10 mouse cellular contexts compared by ENCODE assay signal in the genomic region with DNA sequence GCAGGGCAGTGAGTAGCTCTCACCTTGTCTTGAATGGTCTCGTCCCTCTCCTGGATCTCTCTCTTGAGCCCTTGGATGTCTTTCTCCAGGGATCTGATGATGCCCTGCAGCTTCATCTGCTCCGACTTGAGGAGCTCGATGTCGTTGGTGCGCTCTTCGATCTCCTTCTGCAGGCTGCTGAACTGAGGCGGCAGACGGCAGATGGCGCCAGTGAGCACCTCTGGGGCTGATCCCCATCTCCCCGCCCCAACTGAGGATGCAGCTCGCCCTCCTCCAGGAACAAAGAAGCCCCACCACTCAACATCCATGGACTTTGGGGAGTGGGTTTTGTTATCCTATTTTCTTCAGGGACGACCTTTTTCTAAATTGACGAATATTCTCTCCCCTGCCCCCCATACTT. TPM values are rescaled to one million over a fixed set of nuclear protein-coding genes. Genes with fewer than 3 reads are reported as not detected.
A peak's percentile ranks its signal among the peaks of the same experiment; 100 is the strongest.
DNase-seq lines count a peak whose midpoint lies in the region; ATAC-seq and TF ChIP-seq lines count a peak whose summit lies in the region.
"Had no signal": no experiment of that assay in that cellular context is flagged by ENCODE, and none has a peak within 500 bp of the region (broad histone marks: within the 10 kb centered on the region; RNA-seq: fewer than 3 reads in every experiment).

No protein-coding gene starts in this region.

- no peaks in the 10 kb centered on the region for H3K36me3 ChIP-seq in midbrain, embryonic 14.5 days (ENCODE audit: control insufficient read depth, insufficient read depth, low read length)
- no peaks in the 10 kb centered on the region for H3K36me3 ChIP-seq in midbrain, embryonic 16.5 days (ENCODE audit: control insufficient read depth, insufficient read depth, low read length)
- H3K36me3 ChIP-seq: limb, embryonic 15.5 days had no signal

- no peaks in the 10 kb centered on the region for H3K4me1 ChIP-seq in midbrain, embryonic 14.5 days (ENCODE audit: control insufficient read depth, insufficient read depth, low read length)
- H3K4me1 ChIP-seq in midbrain, embryonic 16.5 days (ENCODE audit: control insufficient read depth, insufficient read depth, low read length): no peaks in the 10 kb centered on the region
- H3K4me1 ChIP-seq: limb, embryonic 15.5 days had no signal

- H3K27ac ChIP-seq in gastrocnemius, adult 2 months: no peak overlapping the region
- no peak overlapping the region for H3K27ac ChIP-seq in midbrain, embryonic 14.5 days (replicated peaks; ENCODE audit: low read depth, low read length)
- no peak overlapping the region for H3K27ac ChIP-seq in midbrain, embryonic 16.5 days (ENCODE audit: low read length)
- H3K27ac ChIP-seq: limb, embryonic 15.5 days had no signal

- H3K9ac ChIP-seq in midbrain, embryonic 14.5 days (replicated peaks; ENCODE audit: low read length): no peak overlapping the region
- no peak overlapping the region for H3K9ac ChIP-seq in midbrain, embryonic 16.5 days (ENCODE audit: low read depth, low read length)
- H3K9ac ChIP-seq: limb, embryonic 15.5 days had no signal

- peak; percentile 53 for TF ChIP-seq CTCF in gastrocnemius, adult 2 months (IDR thresholded peaks at IDR 0.05)

- no peak overlapping the region for H3K4me2 ChIP-seq in midbrain, embryonic 14.5 days (ENCODE audit: low read length)
- H3K4me2 ChIP-seq in midbrain, embryonic 16.5 days (ENCODE audit: low read length): no peak overlapping the region
- H3K4me2 ChIP-seq: limb, embryonic 15.5 days had no signal

- no peak for ATAC-seq in midbrain, embryonic 14.5 days (ENCODE audit: low FRiP score, low TSS enrichment)
- ATAC-seq in midbrain, embryonic 16.5 days: no peak

- intact Hi-C loops in gastrocnemius, adult 2 months (cut with DNase I): no loop called here

- no peaks in the 10 kb centered on the region for H3K9me3 ChIP-seq in midbrain, embryonic 14.5 days (ENCODE audit: control insufficient read depth, low read length)
- no peaks in the 10 kb centered on the region for H3K9me3 ChIP-seq in midbrain, embryonic 16.5 days (replicated peaks; ENCODE audit: control insufficient read depth, low read length, poor library complexity, severe bottlenecking)
- H3K9me3 ChIP-seq: limb, embryonic 15.5 days had no signal

- H3K27me3 ChIP-seq in midbrain, embryonic 14.5 days (ENCODE audit: control insufficient read depth, insufficient read depth, low read length): peaks cover 6% of the 10 kb centered on the region; the same call in 1 of the 2 replicates
- H3K27me3 ChIP-seq in midbrain, embryonic 16.5 days (ENCODE audit: control insufficient read depth, insufficient read depth, low read depth, low read length): no peaks in the 10 kb centered on the region

- H3K4me3 ChIP-seq in gastrocnemius, adult 2 months: no peak overlapping the region
- H3K4me3 ChIP-seq in midbrain, embryonic 14.5 days (replicated peaks; ENCODE audit: low read depth, low read length): no peak overlapping the region
- no peak overlapping the region for H3K4me3 ChIP-seq in midbrain, embryonic 16.5 days (ENCODE audit: low read depth, low read length)
- H3K4me3 ChIP-seq: limb, embryonic 15.5 days had no signal

- peak; percentile 32 for DNase-seq in gastrocnemius, adult 2 months
- no peak for DNase-seq in gastrocnemius, adult 8-10 months (ENCODE audit: low spot score in 2 of 2)
- peak; percentile 43 for DNase-seq in midbrain, embryonic 14.5 days
- DNase-seq in adrenal gland, postnatal 14 days: peak; percentile 53
- peak; percentile 58 to 66 for DNase-seq in layer of hippocampus, postnatal 10 days (ENCODE audit: low spot score in 2 of 2)
- DNase-seq in thymus, postnatal 0 days (ENCODE audit: low spot score): peak; percentile 8
- DNase-seq in c-Kit-positive CD71-positive TER-119-positive erythroid progenitor cells, embryonic 14.5 days (ENCODE audit: low spot score): no peak

- 54% methylated on average over 13 of the region's 13 CpGs for WGBS in midbrain, embryonic 14.5 days
- WGBS in midbrain, embryonic 16.5 days: 49% methylated on average over 13 of the region's 13 CpGs

RNA-seq across cellular contexts. Expression of a gene that starts 35.5 kb away (rescaled TPM):
- total RNA-seq in gastrocnemius, adult 2 months (2021): not detected
- not detected for total RNA-seq in gastrocnemius, adult 8-10 months (2022)
- polyA plus RNA-seq in midbrain, embryonic 14.5 days (2014; fragmentation: Nextera tagmentation; extraction: Ambion mirVana): not detected in 2 replicates
- not detected in 2 replicates for polyA plus RNA-seq in midbrain, embryonic 16.5 days (2015; fragmentation: Nextera tagmentation; extraction: Ambion mirVana)
- total RNA-seq in adrenal gland, postnatal 14 days (2021): 0.45 and 1.4 TPM in 2 replicates
- 1 to 10 TPM in 1 of 2 experiments, under 1 TPM in 1; 0.58 to 1.2 TPM for total RNA-seq in layer of hippocampus, postnatal 10 days (2021)
- polyA plus RNA-seq in thymus, postnatal 0 days (2015; fragmentation: Nextera tagmentation; extraction: Ambion mirVana): 0.60 and 1.1 TPM in 2 replicates
- total RNA-seq: heart, adult 18-20 months had no signal

RNA-seq across cellular contexts. Expression of a gene that starts 41.3 kb away (rescaled TPM):
- not detected for total RNA-seq in gastrocnemius, adult 2 months (2021)
- not detected for total RNA-seq in gastrocnemius, adult 8-10 months (2022)
- 1.3 and 1.8 TPM in 2 replicates for polyA plus RNA-seq in midbrain, embryonic 14.5 days (2014; fragmentation: Nextera tagmentation; extraction: Ambion mirVana)
- polyA plus RNA-seq in midbrain, embryonic 16.5 days (2015; fragmentation: Nextera tagmentation; extraction: Ambion mirVana): 2.0 and 2.5 TPM in 2 replicates
- total RNA-seq in adrenal gland, postnatal 14 days (2021): not detected in 2 replicates
- 1 to 10 TPM in 1 of 2 experiments, under 1 TPM in 1; 0.80 to 1.0 TPM for total RNA-seq in layer of hippocampus, postnatal 10 days (2021)
- 0.14 and 0.15 TPM in 2 replicates for polyA plus RNA-seq in thymus, postnatal 0 days (2015; fragmentation: Nextera tagmentation; extraction: Ambion mirVana)

RNA-seq across cellular contexts. Expression of a gene that starts 41.3 kb away (rescaled TPM):
- 10 to 100 TPM; 24.9 to 26.7 TPM for total RNA-seq in gastrocnemius, adult 2 months (2021)
- total RNA-seq in gastrocnemius, adult 8-10 months (2022): 10 to 100 TPM; 22.3 to 30.7 (median 25.1) TPM
- 106 and 117 TPM in 2 replicates for polyA plus RNA-seq in midbrain, embryonic 14.5 days (2014; fragmentation: Nextera tagmentation; extraction: Ambion mirVana)
- polyA plus RNA-seq in midbrain, embryonic 16.5 days (2015; fragmentation: Nextera tagmentation; extraction: Ambion mirVana): 84.8 and 98.6 TPM in 2 replicates
- 67.7 and 86.3 TPM in 2 replicates for total RNA-seq in adrenal gland, postnatal 14 days (2021)
- total RNA-seq in layer of hippocampus, postnatal 10 days (2021): 10 to 100 TPM; 61.3 to 62.9 TPM
- 209 and 229 TPM in 2 replicates for polyA plus RNA-seq in thymus, postnatal 0 days (2015; fragmentation: Nextera tagmentation; extraction: Ambion mirVana)

RNA-seq across cellular contexts. Expression of a gene that starts 52.5 kb away (rescaled TPM):
- total RNA-seq in gastrocnemius, adult 2 months (2021): not detected
- total RNA-seq in gastrocnemius, adult 8-10 months (2022): not detected
- not detected in 2 replicates for polyA plus RNA-seq in midbrain, embryonic 14.5 days (2014; fragmentation: Nextera tagmentation; extraction: Ambion mirVana)
- polyA plus RNA-seq in midbrain, embryonic 16.5 days (2015; fragmentation: Nextera tagmentation; extraction: Ambion mirVana): not detected in 2 replicates
- total RNA-seq in adrenal gland, postnatal 14 days (2021): 3.6 TPM in 1 of 2 replicates, not detected in the other
- total RNA-seq in layer of hippocampus, postnatal 10 days (2021): not detected
- 3.0 TPM in 2 replicates for polyA plus RNA-seq in thymus, postnatal 0 days (2015; fragmentation: Nextera tagmentation; extraction: Ambion mirVana)
- total RNA-seq: heart, adult 18-20 months had no signal

Comparison
In these comparisons a context has a peak if more than half of its experiments do, and no peak if none do; other contexts are left out.
1. DNase-seq: peak in gastrocnemius, adult 2 months (single experiment), midbrain, embryonic 14.5 days (single experiment), adrenal gland, postnatal 14 days (single experiment), layer of hippocampus, postnatal 10 days (2 of 2) and thymus, postnatal 0 days (single experiment); none in gastrocnemius, adult 8-10 months (0 of 2) and c-Kit-positive CD71-positive TER-119-positive erythroid progenitor cells, embryonic 14.5 days (single experiment).